Mouse (Mus musculus) MN1 (cell line): ENCODE results near the gene Cd8b1.

Experiments used
- DNase-seq: peaks from one replicate; pipeline ENCODE4 v3.0.0-alpha.2; 2016; ENCODE audit warnings: low spot score

Gene Cd8b1

DNA sequence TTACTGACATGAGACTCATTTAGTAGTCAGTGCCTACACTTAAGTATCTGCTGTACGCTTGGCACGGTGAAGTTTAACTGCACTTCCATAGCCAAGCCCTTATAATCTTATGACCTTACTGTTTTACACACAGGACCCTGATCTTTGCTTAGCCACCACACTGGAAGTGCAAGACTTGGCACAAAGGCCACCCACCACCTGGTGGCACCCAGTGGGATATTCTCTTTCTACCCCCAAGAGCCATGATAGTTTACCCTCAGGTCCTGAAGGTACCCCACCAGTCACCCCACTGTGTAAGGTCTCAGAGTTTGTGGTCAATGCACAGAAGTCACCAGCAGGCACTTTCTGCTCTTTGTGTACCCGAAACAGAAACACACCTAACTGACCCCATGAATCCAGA lies 28.6 kb downstream of the Cd8b1 start:
- no peak for DNase-seq

GRCm38 (mm10) chr6:71352201-71352600 lies 29.6 kb downstream of the Cd8b1 start:
- no peak for DNase-seq

- no peak for DNase-seq
Measured at GRCm38 (mm10) chr6:71352866-71353427, 30.4 kb downstream of the Cd8b1 start.

DNA sequence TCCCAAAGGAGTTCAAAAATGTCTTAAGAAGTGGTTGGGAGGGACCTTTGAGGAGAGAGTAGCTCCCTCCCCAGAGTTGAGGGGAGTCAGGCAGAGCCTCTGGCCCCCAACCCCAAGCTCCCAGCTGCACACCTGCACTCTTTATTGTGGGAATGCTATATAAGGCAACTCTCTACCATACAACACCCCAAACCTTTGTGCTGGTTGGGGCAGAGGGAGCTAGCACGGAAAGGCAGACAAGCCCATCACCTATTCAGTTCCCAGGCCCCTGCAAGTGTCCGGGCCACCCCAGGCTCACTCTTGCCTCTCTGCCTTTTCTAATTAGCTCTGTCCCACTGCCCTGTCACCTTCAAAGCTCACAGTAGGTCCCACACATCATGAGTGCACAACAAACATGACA lies 31.1 kb downstream of the Cd8b1 start:
- no peak for DNase-seq

GRCm38 (mm10) chr6:71357493-71357892 lies 34.9 kb downstream of the Cd8b1 start:
- DNase-seq = no peak

GRCm38 (mm10) chr6:71360221-71360620 lies 37.6 kb downstream of the Cd8b1 start:
- no peak for DNase-seq

GRCm38 (mm10) chr6:71360751-71361150 lies 38.2 kb downstream of the Cd8b1 start:
- no peak for DNase-seq

DNA sequence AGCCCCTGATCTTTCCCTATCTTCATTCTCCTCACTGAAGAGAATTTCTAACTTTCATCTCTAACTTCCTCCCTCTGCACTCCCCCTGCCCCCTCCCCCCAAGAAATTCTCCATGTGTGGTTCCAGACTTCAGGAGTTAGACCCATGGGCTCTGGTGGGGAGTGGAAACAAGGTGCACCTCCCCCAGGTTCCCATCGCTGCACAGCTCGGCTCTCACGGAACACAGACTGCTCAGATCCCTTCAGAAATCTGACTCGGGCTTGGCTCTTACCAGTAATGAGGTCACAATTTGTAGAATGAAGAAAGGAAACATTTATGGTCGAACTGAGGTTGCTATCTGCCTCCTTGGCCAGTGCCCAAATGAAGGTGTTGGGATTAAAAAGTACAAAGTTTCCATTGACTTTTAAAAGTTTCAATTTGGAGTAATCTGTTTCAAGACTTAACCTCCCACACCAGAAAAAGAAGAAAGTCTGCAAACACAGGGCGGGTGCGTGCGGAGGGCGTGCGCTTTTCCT lies 38.6 kb downstream of the Cd8b1 start:
- DNase-seq = no peak

GRCm38 (mm10) chr6:71363995-71364394 lies 41.4 kb downstream of the Cd8b1 start:
- DNase-seq = no peak

- no peak for DNase-seq
Measured at GRCm38 (mm10) chr6:71369416-71369815, 46.8 kb downstream of the Cd8b1 start.

GRCm38 (mm10) chr6:71371085-71371605 lies 48.6 kb downstream of the Cd8b1 start:
- DNase-seq = no peak

GRCm38 (mm10) chr6:71372041-71372720 lies 49.6 kb downstream of the Cd8b1 start:
- no peak for DNase-seq

DNA sequence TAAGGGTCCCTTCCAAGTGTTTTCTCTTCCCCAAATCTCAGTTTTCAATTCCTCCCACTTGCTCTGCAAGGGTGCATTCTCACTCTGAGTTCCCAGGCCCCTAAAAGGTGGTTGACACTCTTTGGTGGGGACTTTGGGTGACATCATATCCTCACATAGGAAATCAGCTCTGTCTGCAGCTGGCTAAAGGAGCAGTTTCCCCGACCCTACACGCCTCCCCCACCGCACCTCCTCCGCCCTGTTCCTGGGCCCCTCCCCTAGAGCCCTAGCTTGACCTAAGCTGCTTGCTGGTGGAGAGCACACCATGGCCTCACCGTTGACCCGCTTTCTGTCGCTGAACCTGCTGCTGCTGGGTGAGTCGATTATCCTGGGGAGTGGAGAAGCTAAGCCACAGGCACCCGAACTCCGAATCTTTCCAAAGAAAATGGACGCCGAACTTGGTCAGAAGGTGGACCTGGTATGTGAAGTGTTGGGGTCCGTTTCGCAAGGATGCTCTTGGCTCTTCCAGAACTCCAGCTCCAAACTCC lies 50.7 kb downstream of the Cd8b1 start, which contains the start of gene Cd8a:
Gene Cd8a, plus strand, starts transcription at position 179 of the 527 bp plus-strand sequence.
- no peak for DNase-seq

- DNase-seq = no peak
Measured at GRCm38 (mm10) chr6:71374311-71374829, 51.8 kb downstream of the Cd8b1 start.

DNA sequence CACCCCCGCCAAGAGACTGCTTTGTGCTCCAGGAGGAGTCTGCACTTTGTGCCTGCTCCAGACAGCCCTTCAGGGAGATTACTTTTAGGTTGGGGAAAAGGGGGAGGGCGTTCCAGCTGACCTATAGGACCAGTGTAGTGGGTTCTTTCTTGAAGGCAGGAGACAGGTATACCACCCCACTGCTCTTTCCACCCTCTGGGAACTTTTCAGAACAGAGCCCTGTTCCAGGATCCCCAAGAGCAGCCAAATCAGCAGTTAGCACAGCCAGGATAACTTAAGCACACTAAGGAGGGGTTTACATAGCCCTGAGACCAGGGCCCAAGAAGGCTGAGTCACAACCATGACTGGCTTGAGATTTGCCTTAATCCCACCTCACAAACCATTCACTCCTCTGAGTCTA lies 52.3 kb downstream of the Cd8b1 start:
- DNase-seq = no peak

GRCm38 (mm10) chr6:71376711-71377110 lies 54.1 kb downstream of the Cd8b1 start:
- no peak for DNase-seq

GRCm38 (mm10) chr6:71381654-71382053 lies 59.1 kb downstream of the Cd8b1 start:
- DNase-seq = no peak
